Mouse (Mus musculus): Measurements from ENCODE around the gene Cnn2.

Gene Cnn2

DNA sequence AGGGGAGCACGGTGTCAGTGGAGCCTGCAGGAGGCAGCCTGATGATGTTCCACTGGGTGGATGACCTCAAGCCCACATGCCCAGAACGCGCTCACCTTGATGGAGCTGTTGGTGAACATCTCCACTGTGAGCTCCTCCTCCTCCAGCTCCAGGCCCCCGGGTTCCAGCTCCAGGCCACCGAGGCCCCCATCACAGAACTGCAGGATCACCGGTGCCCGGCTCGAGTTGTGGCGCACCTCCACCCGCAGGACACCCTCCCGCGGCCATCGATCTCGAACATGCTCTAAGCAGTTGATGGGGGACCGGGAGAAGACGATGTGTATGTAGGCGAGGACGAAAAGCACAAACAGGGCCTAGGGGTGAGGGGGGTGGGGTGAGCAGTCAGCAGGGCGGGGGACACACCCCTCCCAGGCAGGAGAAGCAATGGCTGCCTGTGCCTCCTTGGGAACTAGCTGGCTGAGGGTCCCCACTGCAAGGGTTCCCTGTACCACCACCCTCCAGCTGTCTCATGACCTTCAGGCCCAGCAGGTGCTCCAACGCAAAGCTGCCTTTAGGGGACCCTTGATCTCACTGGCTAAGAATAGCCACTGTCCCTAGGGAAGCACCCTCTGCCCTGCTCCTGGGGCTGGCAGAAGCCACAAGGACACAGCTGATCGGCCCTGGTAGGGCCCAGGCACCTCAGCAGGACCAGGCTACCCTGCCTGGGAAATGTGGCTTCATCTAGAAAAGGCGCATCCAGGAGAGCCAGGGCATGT, 8.8 kb upstream of the Cnn2 start:
- ChIA-PET POLR2A (interaction anchor here in 3 of 4 experiments (0.6 to 2.5 kb wide), 20 partner anchors 9 to 363 kb away, joined by 3 to 14 read pairs (median 3); partner anchors contain the start of genes Grin3b (in 2 of the 3), Wdr18 (in 2 of the 3), Med16 (in 1 of the 3) and Pcsk4 (in 1 of the 3)), CTCF (interaction anchor here in 1 of 4 experiments (1.4 kb wide), 1 partner anchor 20 kb away, joined by 5 read pairs; the partner anchor contains the start of gene Wdr18)

DNA sequence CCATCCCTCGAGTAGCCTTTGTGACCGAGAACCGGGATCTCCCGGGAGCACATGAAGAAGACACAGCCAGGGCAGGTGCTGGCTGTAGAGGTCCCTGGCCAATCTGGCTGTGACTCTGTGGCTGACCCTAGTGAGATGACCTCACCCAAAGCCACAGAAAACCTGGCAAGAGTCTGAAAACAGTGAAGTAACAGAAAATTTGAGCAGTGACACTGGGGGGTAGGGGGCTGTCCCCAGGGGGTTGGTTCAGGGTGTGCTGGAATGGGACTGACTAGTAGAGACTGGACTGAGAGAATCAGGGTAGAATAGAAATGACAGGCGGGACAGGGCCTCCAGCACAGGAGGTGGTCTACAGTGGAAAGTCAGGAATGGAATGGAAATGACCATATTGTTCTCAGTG, 5.2 kb upstream of the Cnn2 start:
- CTCF ChIA-PET = interaction anchor here in 2 of 4 experiments (0.6 to 2.0 kb wide), 2 partner anchors 8 to 157 kb away, joined by 3 to 11 read pairs; partner anchors contain the start of gene Cbarp (in 1 of the 2)
- POLR2A ChIA-PET = interaction anchor here (0.6 to 10.5 kb wide), 22 partner anchors 8 to 584 kb away, joined by 3 to 245 read pairs (median 8); partner anchors contain the start of genes Wdr18 (in 2 of the 4) and Stk11 (in 1 of the 4)

DNA sequence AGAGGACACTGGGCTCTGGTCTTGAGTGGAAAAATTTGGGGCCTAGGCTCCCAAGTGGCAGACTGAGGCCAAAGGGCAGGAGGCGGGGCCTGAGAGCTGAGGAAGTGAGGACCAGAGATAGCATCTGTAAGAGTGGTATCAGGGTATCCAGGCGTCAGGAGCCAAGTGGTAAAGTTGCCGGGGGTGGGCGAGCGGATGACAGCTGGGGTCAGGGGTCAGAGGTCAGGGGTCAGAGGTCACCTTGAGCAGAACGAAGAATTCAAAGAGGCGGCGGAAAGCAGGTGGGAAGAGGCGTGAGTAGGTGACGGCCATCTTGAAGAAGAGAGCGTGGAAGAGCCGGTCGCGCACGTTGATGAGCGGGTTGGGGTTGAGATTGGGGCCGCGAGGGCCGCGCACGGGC, 4.7 kb upstream of the Cnn2 start:
- ChIA-PET CTCF (interaction anchor here in 3 of 4 experiments (0.8 to 4.7 kb wide), 17 partner anchors 9 to 238 kb away, joined by 3 to 37 read pairs (median 8); partner anchors contain the start of genes Cbarp (in 2 of the 3), Med16 (in 2 of the 3), Cirbp (in 1 of the 3) and Midn (in 1 of the 3)), POLR2A (interaction anchor here (0.7 to 10.5 kb wide), 49 partner anchors 8 to 277 kb away, joined by 3 to 245 read pairs (median 11); partner anchors contain the start of genes Grin3b (in 2 of the 4), Med16 (in 2 of the 4), Stk11 (in 2 of the 4) and Wdr18 (in 2 of the 4))

DNA sequence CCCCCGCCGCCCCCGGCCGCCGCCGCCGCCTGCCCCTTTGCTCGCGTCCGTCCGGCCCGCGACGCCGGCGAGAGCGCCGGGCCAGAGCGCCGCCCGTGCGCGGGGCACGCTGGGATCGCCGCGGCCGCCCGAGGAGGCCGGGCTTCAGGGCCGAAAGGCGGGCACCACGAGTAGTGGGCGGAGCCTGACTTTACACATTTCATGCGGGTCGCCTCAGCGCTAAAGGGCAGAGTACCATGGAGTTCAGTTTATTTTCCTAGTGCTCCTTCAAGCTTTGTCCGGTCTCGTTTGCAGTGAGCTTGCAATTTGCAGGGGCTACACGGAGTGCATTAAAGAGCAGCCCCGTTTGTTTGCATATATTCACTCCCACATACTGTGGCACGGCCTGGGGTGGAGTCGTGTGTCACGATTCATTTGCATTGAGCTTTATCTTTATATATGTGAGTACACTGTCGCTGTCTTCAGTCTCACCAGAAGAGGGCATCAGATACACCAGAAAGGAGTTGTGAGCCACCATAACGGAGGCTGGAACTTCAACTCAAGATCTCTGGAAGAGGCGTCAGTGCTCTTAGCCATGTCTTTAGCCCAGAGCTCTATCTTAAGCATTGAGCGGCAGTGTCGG, 4.1 kb upstream of the Cnn2 start, which contains the start of gene Tmem259:
Gene Tmem259, minus strand, starts transcription at position 136 of the 622 bp plus-strand sequence.
- POLR2A ChIA-PET = interaction anchor here (0.5 to 10.5 kb wide), 164 partner anchors 8 to 1868 kb away, joined by 3 to 245 read pairs (median 5); partner anchors contain the start of genes Cbarp (in 3 of the 4), Med16 (in 3 of the 4), Polr2e (in 3 of the 4) and Stk11 (in 3 of the 4)

DNA sequence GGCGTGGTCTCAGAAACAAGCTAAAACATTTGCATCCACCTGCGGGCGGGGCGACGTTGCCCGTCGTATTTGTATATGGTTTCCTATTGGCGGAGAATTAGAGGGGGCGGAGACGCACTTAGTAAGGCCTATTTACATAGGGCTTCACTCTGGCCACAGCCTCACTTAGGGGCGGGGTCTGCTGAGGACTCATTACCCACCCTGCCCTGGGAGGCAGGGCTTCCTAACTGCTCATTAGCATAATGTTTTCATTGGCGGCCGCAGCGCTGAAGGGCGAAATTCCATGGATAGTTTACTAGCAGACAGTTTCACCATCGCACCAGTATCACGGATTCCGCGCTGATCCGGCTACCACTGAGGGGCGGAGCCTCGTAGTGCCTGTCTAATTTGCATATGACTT, 3.5 kb upstream of the Cnn2 start:
- POLR2A ChIA-PET = interaction anchor here (0.5 to 10.5 kb wide), 170 partner anchors 8 to 1869 kb away, joined by 3 to 245 read pairs (median 5); partner anchors contain the start of genes Cbarp (in 4 of the 4), Grin3b (in 3 of the 4), Med16 (in 3 of the 4) and Polr2e (in 3 of the 4)
- CTCF ChIA-PET = interaction anchor here (0.6 to 4.7 kb wide), 77 partner anchors 8 to 1204 kb away, joined by 3 to 48 read pairs (median 4); partner anchors contain the start of genes Wdr18 (in 4 of the 4), Grin3b (in 2 of the 4), Med16 (in 2 of the 4) and Mum1 (in 2 of the 4)

More for the DNA sequence above, 4.1 kb upstream of the Cnn2 start, which contains the start of gene Tmem259:
- CTCF ChIA-PET = interaction anchor here (0.6 to 4.7 kb wide), 77 partner anchors 8 to 1205 kb away, joined by 3 to 48 read pairs (median 4); partner anchors contain the start of genes Wdr18 (in 4 of the 4), Cbarp (in 2 of the 4), Grin3b (in 2 of the 4) and Med16 (in 2 of the 4)

DNA sequence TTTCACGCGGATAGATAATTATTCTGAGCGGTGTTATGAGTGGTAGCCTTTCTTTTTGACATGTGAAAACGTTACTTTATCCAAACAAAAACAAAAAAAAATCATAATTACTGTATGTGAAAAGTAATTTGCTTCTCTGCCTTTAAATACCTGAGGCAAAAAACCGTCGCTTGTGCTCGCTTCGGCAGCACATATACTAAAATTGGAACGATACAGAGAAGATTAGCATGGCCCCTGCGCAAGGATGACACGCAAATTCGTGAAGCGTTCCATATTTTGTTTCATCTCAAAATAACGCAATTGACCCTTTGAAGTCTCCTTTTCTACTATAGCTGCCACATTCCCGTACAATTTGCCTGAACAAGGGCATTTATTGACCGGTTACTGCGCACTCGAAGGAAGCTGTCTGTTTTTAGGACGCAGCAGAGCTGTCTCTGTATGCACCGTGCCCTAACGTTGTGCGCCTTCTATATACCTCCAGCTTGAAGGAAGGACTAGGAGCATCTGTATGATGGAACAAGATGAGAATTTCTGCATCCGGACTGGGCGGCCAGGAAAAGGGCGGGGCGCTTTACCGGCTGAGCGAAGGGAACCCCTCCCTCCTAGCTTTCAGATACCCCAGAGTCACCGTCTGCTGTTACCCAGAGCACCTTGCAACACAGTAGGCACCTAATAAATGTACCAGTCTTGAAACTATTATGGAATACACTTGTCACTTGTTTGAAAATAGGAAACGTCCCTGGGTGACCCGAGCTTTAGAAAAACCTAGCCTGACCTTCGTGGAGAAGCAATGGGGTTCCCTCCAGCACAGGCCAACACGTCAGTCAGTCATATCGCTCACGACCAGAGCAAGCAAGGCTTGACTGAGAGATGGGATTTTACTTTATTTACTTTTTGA, 2.8 kb upstream of the Cnn2 start:
- CTCF ChIA-PET = interaction anchor here (0.6 to 4.7 kb wide), 71 partner anchors 10 to 391 kb away, joined by 3 to 48 read pairs (median 5); partner anchors contain the start of genes Wdr18 (in 4 of the 4), Grin3b (in 2 of the 4), Med16 (in 2 of the 4) and Mum1 (in 2 of the 4)
- POLR2A ChIA-PET = interaction anchor here (0.6 to 10.5 kb wide), 146 partner anchors 8 to 691 kb away, joined by 3 to 245 read pairs (median 5); partner anchors contain the start of genes Cbarp (in 4 of the 4), Grin3b (in 3 of the 4), Med16 (in 3 of the 4) and Polr2e (in 3 of the 4)

DNA sequence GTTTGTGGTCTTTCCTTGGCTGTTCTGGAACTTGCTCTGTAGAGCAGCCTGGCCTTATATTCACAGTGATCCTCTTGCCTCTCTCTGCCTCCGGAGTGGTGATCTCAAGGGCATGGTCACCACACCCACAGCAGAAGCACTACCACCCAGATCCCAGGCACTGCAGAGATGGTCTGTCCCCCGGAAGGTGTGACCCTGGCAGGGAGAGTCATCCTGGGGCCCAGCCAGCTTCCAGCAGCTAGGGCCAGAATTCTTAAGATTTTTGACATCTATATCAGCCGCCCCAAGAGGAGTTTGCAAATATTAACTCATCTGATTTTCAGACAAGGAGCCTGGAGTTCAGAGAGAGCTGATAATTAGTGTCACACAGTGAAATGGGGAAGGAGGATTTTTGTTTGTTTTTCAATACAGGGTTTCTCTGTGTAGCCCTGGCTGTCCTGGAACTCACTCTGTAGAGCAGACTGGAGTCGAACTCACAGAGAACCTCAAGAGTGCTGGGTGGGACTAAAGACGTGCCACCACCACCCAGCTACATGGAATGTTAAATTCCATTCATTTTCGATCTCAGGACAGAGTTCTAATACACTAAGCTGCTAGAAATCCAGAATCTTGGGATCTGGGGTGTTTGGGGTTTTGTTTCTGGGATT, 2.0 kb upstream of the Cnn2 start:
- POLR2A ChIA-PET = interaction anchor here (0.5 to 10.5 kb wide), 68 partner anchors 9 to 690 kb away, joined by 3 to 245 read pairs (median 5); partner anchors contain the start of genes Wdr18 (in 3 of the 4), Cbarp (in 2 of the 4), Gpx4 (in 2 of the 4) and Grin3b (in 2 of the 4)
- CTCF ChIA-PET = interaction anchor here (0.5 to 4.7 kb wide), 36 partner anchors 10 to 1480 kb away, joined by 3 to 48 read pairs (median 4); partner anchors contain the start of genes Wdr18 (in 2 of the 4) and Cirbp (in 1 of the 4)

DNA sequence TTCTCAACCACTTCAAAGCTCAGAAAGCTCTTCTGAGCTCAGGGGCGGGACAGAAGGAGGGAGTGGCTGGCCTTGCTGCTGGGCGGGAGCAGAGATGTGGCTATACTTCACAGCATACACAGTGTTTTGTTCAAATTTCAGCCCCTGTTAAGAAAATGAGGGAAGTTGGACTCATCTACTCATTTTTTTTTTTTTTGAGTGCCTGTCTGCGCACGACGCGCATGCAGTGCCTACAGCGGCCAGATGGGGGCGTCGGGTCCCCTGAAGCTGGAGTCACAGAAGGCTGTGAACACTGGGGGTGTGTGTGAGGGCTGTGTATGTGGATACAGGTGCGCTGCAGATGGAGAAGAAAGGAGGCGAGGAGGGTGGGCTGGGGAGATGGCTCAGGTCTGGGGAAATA, 1.4 kb upstream of the Cnn2 start:
- POLR2A ChIA-PET = interaction anchor here (0.5 to 10.5 kb wide), 44 partner anchors 10 to 882 kb away, joined by 3 to 245 read pairs (median 5); partner anchors contain the start of genes Gpx4 (in 2 of the 4), Rps15 (in 2 of the 4), Wdr18 (in 2 of the 4) and Cirbp (in 1 of the 4)
- CTCF ChIA-PET = interaction anchor here (0.5 to 4.7 kb wide), 49 partner anchors 10 to 1479 kb away, joined by 3 to 48 read pairs (median 4); partner anchors contain the start of genes Stk11 (in 2 of the 4), Cirbp (in 1 of the 4), Rexo1 (in 1 of the 4) and Wdr18 (in 1 of the 4)

DNA sequence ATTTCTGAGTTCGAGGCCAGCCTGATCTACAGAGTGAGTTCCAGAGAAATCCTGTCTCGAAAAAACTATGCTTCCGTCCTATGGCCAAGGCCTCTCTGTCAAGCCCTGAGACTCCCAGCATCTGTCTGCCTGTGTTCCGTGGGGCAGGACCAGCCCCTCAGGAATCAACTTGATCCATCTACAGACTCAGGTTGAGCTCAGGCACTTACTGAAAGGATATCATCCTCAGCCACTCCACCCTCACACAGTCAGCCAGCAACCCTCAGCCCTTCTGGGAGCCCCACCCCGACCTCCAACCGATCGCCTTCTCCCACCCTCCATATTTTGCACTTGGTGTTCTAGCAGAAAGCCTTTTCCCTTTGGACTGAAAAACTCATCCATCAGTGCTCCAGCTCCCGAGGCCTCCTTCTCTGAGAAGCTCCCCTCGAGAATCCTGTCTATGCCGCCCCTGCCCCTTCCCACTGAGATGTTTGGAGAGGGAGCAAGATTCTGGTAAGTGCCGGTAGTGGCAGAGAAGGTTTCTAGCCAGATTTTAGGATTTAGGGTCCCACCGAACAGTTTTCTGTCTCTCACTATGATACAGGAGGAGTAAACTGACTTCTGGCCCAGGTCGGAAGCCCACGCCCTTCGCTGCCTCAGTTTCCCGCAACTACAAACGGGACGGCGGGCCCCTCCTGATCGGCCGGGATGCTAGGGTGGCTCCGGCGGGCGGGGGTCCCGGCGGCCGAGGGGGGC, 446 bp upstream of the Cnn2 start:
- POLR2A ChIA-PET = interaction anchor here in 3 of 4 experiments (0.6 to 10.5 kb wide), 24 partner anchors 9 to 191 kb away, joined by 3 to 245 read pairs (median 5); partner anchors contain the start of genes Cirbp (in 1 of the 3), Gpx4 (in 1 of the 3) and Wdr18 (in 1 of the 3)
- CTCF ChIA-PET = interaction anchor here (0.6 to 4.7 kb wide), 14 partner anchors 13 to 573 kb away, joined by 3 to 37 read pairs (median 4); partner anchors contain the start of genes Cirbp (in 1 of the 4), Rexo1 (in 1 of the 4) and Stk11 (in 1 of the 4)

DNA sequence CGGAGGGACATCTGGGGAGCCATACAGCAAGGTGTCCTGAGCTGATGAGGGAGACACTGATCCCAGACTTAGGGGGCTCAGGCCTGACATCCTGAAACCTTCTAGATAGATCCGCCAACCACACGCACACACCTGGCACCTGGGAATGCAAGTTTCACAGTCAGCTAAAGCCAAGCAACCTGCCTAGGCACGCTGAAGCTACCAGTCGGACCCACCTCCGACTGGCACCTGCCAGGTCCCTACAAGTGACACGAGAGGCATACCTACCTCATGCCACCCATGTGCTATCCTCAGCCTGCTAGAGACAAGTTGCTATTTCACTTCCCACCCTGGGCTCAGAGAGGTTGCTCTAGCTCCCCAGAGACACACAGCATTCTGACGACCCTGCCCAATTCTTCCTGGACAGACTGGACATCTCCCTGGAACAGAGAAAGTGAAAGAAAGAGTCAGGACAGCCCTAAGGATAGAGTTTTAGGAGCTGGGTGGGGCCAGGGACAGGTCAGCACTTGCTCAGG, 945 bp downstream of the Cnn2 start:
- ChIA-PET POLR2A (interaction anchor here (0.6 to 10.5 kb wide), 23 partner anchors 10 to 272 kb away, joined by 3 to 245 read pairs (median 5); partner anchors contain the start of genes Cirbp (in 1 of the 4), Dazap1 (in 1 of the 4), Gamt (in 1 of the 4) and Gpx4 (in 1 of the 4)), CTCF (interaction anchor here in 3 of 4 experiments (0.6 to 3.9 kb wide), 7 partner anchors 9 to 340 kb away, joined by 3 to 19 read pairs (median 4); partner anchors contain the start of genes Cirbp (in 1 of the 3), Pcsk4 (in 1 of the 3) and Wdr18 (in 1 of the 3))

DNA sequence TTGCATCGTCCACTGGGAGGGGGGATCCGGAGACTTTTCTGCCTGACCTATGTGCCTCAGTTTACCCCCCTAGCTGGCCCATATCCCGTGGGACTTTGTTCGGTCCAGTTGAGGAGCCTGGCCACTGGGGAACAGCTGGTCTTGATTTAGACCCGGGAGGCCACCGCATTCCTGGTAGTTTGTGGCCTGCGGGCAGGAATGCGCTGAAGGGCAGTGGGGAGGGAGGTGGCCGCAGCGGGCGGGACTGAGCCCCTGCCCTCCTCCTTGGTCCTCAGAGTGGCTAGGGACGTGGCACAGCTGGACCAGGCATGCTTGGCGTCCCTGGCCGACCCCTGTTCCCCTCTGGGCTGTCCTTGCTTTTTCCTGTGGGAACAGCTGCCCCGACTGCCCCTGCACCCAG, 1.5 kb downstream of the Cnn2 start:
- ChIA-PET CTCF (interaction anchor here in 3 of 4 experiments (0.6 to 3.9 kb wide), 6 partner anchors 30 to 255 kb away, joined by 3 to 19 read pairs (median 5); partner anchors contain the start of genes Cirbp (in 1 of the 3) and Wdr18 (in 1 of the 3)), POLR2A (interaction anchor here in 3 of 4 experiments (0.7 to 10.5 kb wide), 19 partner anchors 11 to 178 kb away, joined by 3 to 245 read pairs (median 6); partner anchors contain the start of gene R3hdm4 (in 1 of the 3))

DNA sequence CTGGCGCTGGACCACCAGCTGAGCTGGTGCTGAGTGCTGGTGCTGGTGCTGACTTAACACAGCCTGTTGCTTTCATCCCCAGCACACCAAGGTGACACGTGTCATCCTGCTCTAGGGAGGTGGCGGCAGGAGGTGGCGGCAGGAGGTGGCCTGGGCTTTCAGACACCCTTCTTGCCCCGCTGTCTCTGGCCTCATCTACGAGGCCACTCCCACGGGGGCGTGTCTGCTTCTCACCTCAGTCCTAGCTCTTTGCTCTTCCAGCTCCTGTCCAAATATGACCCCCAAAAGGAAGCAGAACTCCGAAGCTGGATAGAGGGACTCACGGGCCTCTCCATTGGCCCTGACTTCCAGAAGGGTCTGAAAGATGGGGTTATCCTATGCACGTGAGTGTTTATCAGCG, 2.7 kb downstream of the Cnn2 start:
- ChIA-PET POLR2A (interaction anchor here (0.6 to 10.5 kb wide), 51 partner anchors 9 to 1217 kb away, joined by 3 to 245 read pairs (median 4); partner anchors contain the start of genes 1600002K03Rik (in 1 of the 4), Cbarp (in 1 of the 4), Med16 (in 1 of the 4) and Ptbp1 (in 1 of the 4)), CTCF (interaction anchor here (0.5 to 3.9 kb wide), 39 partner anchors 8 to 1231 kb away, joined by 3 to 19 read pairs (median 4); partner anchors contain the start of genes Wdr18 (in 3 of the 4), Cbarp (in 2 of the 4) and Cirbp (in 1 of the 4))

DNA sequence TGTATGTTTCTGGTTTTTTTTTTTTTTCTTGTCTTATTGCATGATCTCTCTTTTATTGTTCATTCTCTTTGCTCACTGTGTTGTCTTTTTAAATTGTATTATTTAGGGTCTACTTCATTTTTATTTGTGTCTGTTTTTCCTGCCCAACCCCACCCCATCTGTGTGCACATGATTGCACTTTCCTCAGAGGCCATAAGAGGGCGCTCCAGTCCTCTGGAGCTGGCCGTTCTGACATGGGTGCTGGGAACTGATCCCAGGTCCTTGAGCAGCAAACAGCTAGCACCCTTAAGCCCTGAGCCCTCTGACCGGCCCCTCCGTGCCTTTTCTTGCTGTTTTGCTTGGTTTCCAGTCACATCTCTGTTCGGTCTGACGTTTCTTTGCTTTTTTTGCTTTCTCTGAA, 3.2 kb downstream of the Cnn2 start:
- ChIA-PET CTCF (interaction anchor here (0.5 to 3.9 kb wide), 46 partner anchors 9 to 1305 kb away, joined by 3 to 19 read pairs (median 4); partner anchors contain the start of genes Wdr18 (in 3 of the 4), Cbarp (in 2 of the 4), Cirbp (in 1 of the 4) and Gpx4 (in 1 of the 4)), POLR2A (interaction anchor here (0.6 to 10.5 kb wide), 51 partner anchors 9 to 596 kb away, joined by 3 to 245 read pairs (median 4); partner anchors contain the start of genes 1600002K03Rik (in 1 of the 4), Cbarp (in 1 of the 4), Med16 (in 1 of the 4) and Ptbp1 (in 1 of the 4))

Measured in embryonic stem cell, embryonic (primary cell).